Mouse (Mus musculus) embryonic facial prominence, embryonic 15.5 days (tissue): ENCODE data around the gene Rac1. TPM values are rescaled to one million over a fixed set of nuclear protein-coding genes. Genes with fewer than 3 reads are reported as not detected.
"Not testable (repeated sequence)": the region's sequence is repeated elsewhere in the genome, so short reads cannot be mapped to it uniquely, and the experiment has no call there.

Source experiments
- ATAC-seq: fragments of 200-750 bp; cut with Nextera tagmentation; 2 replicates; pipeline ENCODE4 v1.8.0; 2017; ENCODE audit warnings: low read depth, moderate TSS enrichment; ENCODE audit not compliant: insufficient number of reproducible peaks, low FRiP score, low TSS enrichment
- H3K27ac ChIP-seq: fragments of 300-500 bp; sonication (generic); replicated peaks from 2 replicates; pipeline ENCODE4 v1.5.1; 2015; ENCODE audit warnings: mild to moderate bottlenecking, inconsistent platforms
- H3K27me3 ChIP-seq: fragments of 300-500 bp; sonication (generic); 2 replicates; pipeline ENCODE4 v1.6.1; 2015; ENCODE audit warnings: inconsistent platforms
- H3K36me3 ChIP-seq: fragments of 300-500 bp; sonication (generic); 2 replicates; pipeline ENCODE4 v1.6.1; 2015; ENCODE audit warnings: mild to moderate bottlenecking, inconsistent platforms
- H3K4me1 ChIP-seq: fragments of 300-500 bp; sonication (generic); 2 replicates; pipeline ENCODE4 v1.6.1; 2015; ENCODE audit warnings: inconsistent platforms
- H3K4me2 ChIP-seq: fragments of 300-500 bp; sonication (generic); replicated peaks from 2 replicates; pipeline ENCODE4 v1.6.1; 2015; ENCODE audit warnings: mild to moderate bottlenecking, inconsistent platforms
- H3K4me3 ChIP-seq: fragments of 300-500 bp; sonication (generic); replicated peaks from 2 replicates; pipeline ENCODE4 v1.5.1; 2015; ENCODE audit warnings: mild to moderate bottlenecking, inconsistent platforms
- H3K9ac ChIP-seq: fragments of 300-500 bp; sonication (generic); 2 replicates; pipeline ENCODE4 v1.6.1; 2015; ENCODE audit warnings: inconsistent platforms
- H3K9me3 ChIP-seq: fragments of 300-500 bp; sonication (generic); replicated peaks from 2 replicates; pipeline ENCODE4 v1.6.1; 2016; ENCODE audit warnings: inconsistent platforms
- WGBS: fragments of 180-500 bp; shearing (Covaris S2); methylation state at CpG from one replicate; pipeline ENCODE4 v1.1.7; 2015; 5-methylcytosine and 5-hydroxymethylcytosine counted together
- polyA plus RNA-seq: library from polyadenylated mRNA; unstranded; fragments of >200 nt; fragmentation: Nextera tagmentation; extraction: Ambion mirVana; gene quantifications from 2 replicates; pipeline ENCODE4 v1.2.1, GENCODE M21; 2015

The Rac1 gene
- polyA plus RNA-seq: 488 and 536 TPM in 2 replicates

- peak within 1 kb of the TSS; percentile 78 for H3K4me2 ChIP-seq
- H3K27ac ChIP-seq: peak within 1 kb of the TSS; percentile 99
- H3K9ac ChIP-seq: peak within 1 kb of the TSS; percentile 98
- H3K4me1 ChIP-seq: peaks cover 23% of the 10 kb centered on the region
- peak within 1 kb of the TSS; percentile 98 for H3K4me3 ChIP-seq
- H3K36me3 ChIP-seq: no peaks in the 10 kb centered on the region
- ATAC-seq: peak; percentile 96
- no peaks in the 10 kb centered on the region for H3K27me3 ChIP-seq
- H3K9me3 ChIP-seq: no peaks in the 10 kb centered on the region
- under 1% methylated on average over 68 of the region's 105 CpGs for WGBS
Observed at GRCm38 (mm10) chr5:143527486-143528307, at the start of gene Rac1. Gene Rac1, minus strand, starts transcription at chr5:143528036.

GRCm38 (mm10) chr5:143574261-143575178 is 46.7 kb upstream of the Rac1 start:
- Histone ChIP-seq H3K36me3 (no peaks in the 10 kb centered on the region), H3K9me3 (no peaks in the 10 kb centered on the region), H3K9ac (no peak overlapping the region), H3K27ac (0 out of 2 replicates have a peak overlapping the region, but pooled peaks have one; percentile 30), H3K27me3 (no peaks in the 10 kb centered on the region), H3K4me3 (no peak overlapping the region), H3K4me2 (no peak overlapping the region), H3K4me1 (0 out of 2 replicates have a peak, but pooled peaks cover 7% of the 10 kb centered on the region)
- WGBS: 65% methylated on average over 19 of the region's 19 CpGs
- ATAC-seq: no peak

GRCm38 (mm10) chr5:143573067-143573466 is 45.2 kb upstream of the Rac1 start:
- Histone ChIP-seq H3K4me2 (no peak overlapping the region), H3K9me3 (no peaks in the 10 kb centered on the region), H3K27ac (no peak overlapping the region), H3K4me1 (0 out of 2 replicates have a peak, but pooled peaks cover 7% of the 10 kb centered on the region), H3K4me3 (no peak overlapping the region), H3K36me3 (no peaks in the 10 kb centered on the region), H3K27me3 (no peaks in the 10 kb centered on the region), H3K9ac (no peak overlapping the region)
- no peak for ATAC-seq
- WGBS: 87% methylated on average over 4 of the region's 4 CpGs

- WGBS: 49% methylated on average over 5 of the region's 5 CpGs
- Histone ChIP-seq H3K36me3 (no peaks in the 10 kb centered on the region), H3K4me1 (0 out of 2 replicates have a peak, but pooled peaks cover 7% of the 10 kb centered on the region), H3K4me3 (no peak overlapping the region), H3K27ac (peak overlapping the region; percentile 36; the same call in 1 of the 2 replicates), H3K9ac (no peak overlapping the region), H3K27me3 (no peaks in the 10 kb centered on the region), H3K4me2 (no peak overlapping the region), H3K9me3 (no peaks in the 10 kb centered on the region)
- ATAC-seq: peak; percentile 71
Observed at GRCm38 (mm10) chr5:143572195-143572594, 44.4 kb upstream of the Rac1 start.

GRCm38 (mm10) chr5:143567860-143568259 is 40.0 kb upstream of the Rac1 start:
- Histone ChIP-seq H3K9ac (no peak overlapping the region), H3K4me2 (no peak overlapping the region), H3K27me3 (no peaks in the 10 kb centered on the region), H3K4me1 (0 out of 2 replicates have a peak, but pooled peaks cover 7% of the 10 kb centered on the region), H3K9me3 (no peaks in the 10 kb centered on the region), H3K4me3 (no peak overlapping the region), H3K36me3 (peaks cover 3% of the 10 kb centered on the region; the same call in 1 of the 2 replicates), H3K27ac (no peak overlapping the region)
- WGBS: 16% methylated on average over 6 of the region's 6 CpGs
- no peak for ATAC-seq

GRCm38 (mm10) chr5:143567258-143567670 is 39.4 kb upstream of the Rac1 start:
- no peaks in the 10 kb centered on the region for H3K9me3 ChIP-seq
- no peak overlapping the region for H3K4me2 ChIP-seq
- H3K4me1 ChIP-seq: 0 out of 2 replicates have a peak, but pooled peaks cover 6% of the 10 kb centered on the region
- 80% methylated on average over 5 of the region's 5 CpGs for WGBS
- H3K4me3 ChIP-seq: no peak overlapping the region
- no peak overlapping the region for H3K9ac ChIP-seq
- H3K36me3 ChIP-seq: peaks cover 3% of the 10 kb centered on the region; the same call in 1 of the 2 replicates
- ATAC-seq: no peak
- H3K27ac ChIP-seq: no peak overlapping the region
- no peaks in the 10 kb centered on the region for H3K27me3 ChIP-seq

GRCm38 (mm10) chr5:143566804-143567203 is 39.0 kb upstream of the Rac1 start:
- not testable (repeated sequence) for H3K4me3 ChIP-seq, H3K9me3 ChIP-seq, H3K36me3 ChIP-seq, ATAC-seq, H3K9ac ChIP-seq, H3K4me1 ChIP-seq, H3K4me2 ChIP-seq, H3K27ac ChIP-seq, H3K27me3 ChIP-seq
- WGBS: 96% methylated on average over 6 of the region's 6 CpGs

GRCm38 (mm10) chr5:143561544-143562185 is 33.8 kb upstream of the Rac1 start:
- H3K4me2 ChIP-seq: no peak overlapping the region
- no peaks in the 10 kb centered on the region for H3K9me3 ChIP-seq
- no peak overlapping the region for H3K27ac ChIP-seq
- H3K4me1 ChIP-seq: no peaks in the 10 kb centered on the region; the same call in 1 of the 2 replicates
- H3K27me3 ChIP-seq: no peaks in the 10 kb centered on the region
- 73% methylated on average over 14 of the region's 14 CpGs for WGBS
- H3K36me3 ChIP-seq: peaks cover 3% of the 10 kb centered on the region; the same call in 1 of the 2 replicates
- no peak overlapping the region for H3K4me3 ChIP-seq
- ATAC-seq: peak; percentile 48; the same call in 1 of the 2 replicates
- H3K9ac ChIP-seq: no peak overlapping the region

GRCm38 (mm10) chr5:143561009-143561408 is 33.2 kb upstream of the Rac1 start:
- no peak overlapping the region for H3K27ac ChIP-seq
- no peak overlapping the region for H3K9ac ChIP-seq
- H3K36me3 ChIP-seq: peaks cover 3% of the 10 kb centered on the region; the same call in 1 of the 2 replicates
- no peak overlapping the region for H3K4me3 ChIP-seq
- no peaks in the 10 kb centered on the region for H3K27me3 ChIP-seq
- ATAC-seq: no peak
- WGBS: 95% methylated on average over 4 of the region's 4 CpGs
- no peak overlapping the region for H3K4me2 ChIP-seq
- H3K9me3 ChIP-seq: no peaks in the 10 kb centered on the region
- no peaks in the 10 kb centered on the region; the same call in 1 of the 2 replicates for H3K4me1 ChIP-seq

GRCm38 (mm10) chr5:143558731-143559130 is 30.9 kb upstream of the Rac1 start:
- WGBS: 86% methylated on average over 3 of the region's 3 CpGs
- Histone ChIP-seq H3K4me1 (no peaks in the 10 kb centered on the region; the same call in 1 of the 2 replicates), H3K4me2 (no peak overlapping the region), H3K27ac (no peak overlapping the region), H3K36me3 (0 out of 2 replicates have a peak, but pooled peaks cover 4% of the 10 kb centered on the region), H3K9ac (no peak overlapping the region), H3K27me3 (no peaks in the 10 kb centered on the region), H3K9me3 (no peaks in the 10 kb centered on the region), H3K4me3 (no peak overlapping the region)
- ATAC-seq: no peak
